Mouse (Mus musculus) hindbrain, embryonic 12.5 days (tissue): ENCODE results near the gene Cdk2ap1. TPM values are rescaled to one million over a fixed set of nuclear protein-coding genes. Genes with fewer than 3 reads are reported as not detected.
"Not testable (repeated sequence)": the region's sequence is repeated elsewhere in the genome, so short reads cannot be mapped to it uniquely, and the experiment has no call there.

Experiments used
- ATAC-seq: fragments of 200-750 bp; cut with Nextera tagmentation; 2 replicates; pipeline ENCODE4 v1.8.0; 2017; ENCODE audit warnings: moderate TSS enrichment; ENCODE audit not compliant: low FRiP score
- H3K27ac ChIP-seq: fragments of 300-500 bp; sonication (generic); 2 replicates; pipeline ENCODE4 v1.5.1; 2016; ENCODE audit warnings: mild to moderate bottlenecking
- H3K27me3 ChIP-seq: fragments of 300-500 bp; sonication (generic); 2 replicates; pipeline ENCODE4 v1.6.1; 2016; ENCODE audit warnings: mild to moderate bottlenecking
- H3K36me3 ChIP-seq: fragments of 300-500 bp; sonication (generic); 2 replicates; pipeline ENCODE4 v1.6.1; 2016; ENCODE audit warnings: mild to moderate bottlenecking
- H3K4me1 ChIP-seq: fragments of 300-500 bp; sonication (generic); 2 replicates; pipeline ENCODE4 v1.6.1; 2016
- H3K4me2 ChIP-seq: fragments of 300-500 bp; sonication (generic); replicated peaks from 2 replicates; pipeline ENCODE4 v1.6.1; 2016; ENCODE audit warnings: mild to moderate bottlenecking
- H3K4me3 ChIP-seq: fragments of 300-500 bp; sonication (generic); 2 replicates; pipeline ENCODE4 v1.5.1; 2016; ENCODE audit warnings: mild to moderate bottlenecking
- H3K9ac ChIP-seq: fragments of 300-500 bp; sonication (generic); 2 replicates; pipeline ENCODE4 v1.6.1; 2016; ENCODE audit warnings: mild to moderate bottlenecking, moderate library complexity
- H3K9me3 ChIP-seq: fragments of 300-500 bp; sonication (generic); replicated peaks from 2 replicates; pipeline ENCODE4 v1.6.1; 2016; ENCODE audit warnings: mild to moderate bottlenecking
- WGBS: fragments of 180-500 bp; shearing (Covaris S2); methylation state at CpG from one replicate; pipeline ENCODE4 v1.1.7; 2016; 5-methylcytosine and 5-hydroxymethylcytosine counted together
- polyA plus RNA-seq: library from polyadenylated mRNA; unstranded; fragments of >200 nt; fragmentation: Nextera tagmentation; extraction: Ambion mirVana; gene quantifications from 2 replicates; pipeline ENCODE4 v1.2.1, GENCODE M21; 2016

Cdk2ap1 gene
- polyA plus RNA-seq, result 142 and 163 TPM in 2 replicates

DNA sequence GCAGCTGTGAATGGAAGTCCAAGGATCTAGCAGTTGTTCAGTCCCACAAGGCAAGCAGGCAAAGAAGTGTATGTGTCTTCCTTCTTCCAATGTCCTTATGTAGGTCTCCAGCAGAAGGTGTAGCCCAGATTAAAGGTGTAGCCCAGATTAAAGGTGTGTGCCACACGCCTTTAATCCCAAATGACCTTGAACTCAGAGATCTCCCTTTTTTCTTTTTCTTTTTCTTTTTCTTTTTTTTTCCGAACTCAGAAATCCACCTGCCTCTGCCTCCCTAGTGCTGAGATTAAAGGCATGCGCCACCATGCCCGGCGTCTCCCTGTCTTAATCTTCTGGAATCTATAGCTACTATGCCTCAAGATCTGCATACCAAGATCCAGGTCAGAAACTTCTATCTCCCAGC, at the start of gene Cdk2ap1:
Cdk2ap1 (minus strand) TSS at position 101 of the 400 bp plus-strand sequence.
- not testable (repeated sequence) for H3K27ac ChIP-seq, ATAC-seq, H3K4me1 ChIP-seq, H3K4me2 ChIP-seq, H3K9me3 ChIP-seq, H3K4me3 ChIP-seq, H3K9ac ChIP-seq, H3K27me3 ChIP-seq, H3K36me3 ChIP-seq
- WGBS, result 96% methylated on average over 5 of the region's 5 CpGs

DNA sequence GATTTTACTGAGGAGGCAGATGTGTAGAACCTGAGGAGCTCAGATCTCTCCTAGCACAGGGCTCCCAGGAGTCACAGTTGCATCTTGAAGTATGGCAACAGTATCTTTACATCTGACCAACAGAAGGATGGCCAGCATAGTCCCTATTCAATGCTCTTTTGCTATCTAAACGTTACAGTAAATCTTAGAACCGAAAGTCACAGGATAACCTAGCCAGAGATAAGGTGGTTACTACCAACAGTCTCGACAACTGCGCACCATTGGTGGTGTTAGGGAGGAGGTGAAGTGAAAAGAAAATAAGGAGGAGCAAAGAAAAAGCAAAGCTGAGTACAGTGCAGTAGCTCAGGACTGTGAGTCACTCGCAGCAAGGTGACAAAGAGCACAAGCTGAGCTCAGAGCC, 49.3 kb upstream of the Cdk2ap1 start:
- no peak for ATAC-seq
- no peaks in the 10 kb centered on the region for H3K9me3 ChIP-seq
- 94% methylated on average over 5 of the region's 5 CpGs for WGBS
- no peak overlapping the region for H3K27ac ChIP-seq
- peaks cover 50% of the 10 kb centered on the region for H3K36me3 ChIP-seq
- H3K4me2 ChIP-seq, result no peak overlapping the region
- H3K4me1 ChIP-seq, result no peaks in the 10 kb centered on the region
- H3K4me3 ChIP-seq, result no peak overlapping the region
- H3K9ac ChIP-seq, result no peak overlapping the region
- no peaks in the 10 kb centered on the region for H3K27me3 ChIP-seq

DNA sequence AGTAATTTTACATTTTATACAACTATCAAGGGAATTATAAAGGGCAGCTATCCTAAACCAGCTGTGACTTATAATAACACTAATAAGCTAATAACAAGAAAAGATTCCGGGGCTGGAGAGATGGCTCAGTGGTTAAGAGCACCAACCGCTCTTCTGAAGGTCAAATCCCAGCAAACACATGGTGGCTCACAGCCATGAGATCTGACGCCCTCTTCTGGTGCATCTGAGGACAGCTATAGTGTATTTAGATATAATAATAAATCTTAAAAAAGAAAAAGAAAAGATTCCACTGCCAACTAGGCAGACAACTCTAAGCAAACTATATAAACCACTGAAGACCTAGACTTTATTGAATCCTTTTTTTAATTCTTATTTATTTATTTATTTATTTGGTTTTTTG, 47.9 kb upstream of the Cdk2ap1 start:
- Histone ChIP-seq H3K27me3 (no peaks in the 10 kb centered on the region), H3K4me1 (no peaks in the 10 kb centered on the region), H3K4me2 (no peak overlapping the region), H3K9me3 (no peaks in the 10 kb centered on the region), H3K36me3 (peaks cover 60% of the 10 kb centered on the region), H3K9ac (no peak overlapping the region), H3K27ac (no peak overlapping the region), H3K4me3 (no peak overlapping the region)
- no peak for ATAC-seq
- WGBS, result 87% methylated on average over 3 of the region's 3 CpGs

DNA sequence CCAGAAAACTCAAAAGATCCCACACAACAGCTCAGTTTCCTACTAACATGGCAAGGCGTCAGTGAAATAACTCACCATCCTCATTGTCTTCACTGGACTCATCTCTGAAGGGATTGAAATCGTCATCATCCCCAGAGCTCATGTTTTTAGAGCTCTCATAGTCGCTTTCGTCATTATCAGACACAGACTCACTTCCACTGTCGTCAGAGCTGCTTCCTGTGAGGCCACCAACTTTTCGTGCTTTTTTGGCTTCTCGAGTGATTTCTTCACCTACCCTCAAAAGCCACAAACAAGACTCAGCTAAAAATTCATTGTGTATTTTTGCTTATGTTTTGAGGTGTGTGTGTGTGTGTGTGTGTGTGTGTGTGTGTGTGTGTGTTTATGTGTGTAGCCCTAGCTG, 30.8 kb upstream of the Cdk2ap1 start:
- H3K36me3 ChIP-seq, result peaks cover 84% of the 10 kb centered on the region

DNA sequence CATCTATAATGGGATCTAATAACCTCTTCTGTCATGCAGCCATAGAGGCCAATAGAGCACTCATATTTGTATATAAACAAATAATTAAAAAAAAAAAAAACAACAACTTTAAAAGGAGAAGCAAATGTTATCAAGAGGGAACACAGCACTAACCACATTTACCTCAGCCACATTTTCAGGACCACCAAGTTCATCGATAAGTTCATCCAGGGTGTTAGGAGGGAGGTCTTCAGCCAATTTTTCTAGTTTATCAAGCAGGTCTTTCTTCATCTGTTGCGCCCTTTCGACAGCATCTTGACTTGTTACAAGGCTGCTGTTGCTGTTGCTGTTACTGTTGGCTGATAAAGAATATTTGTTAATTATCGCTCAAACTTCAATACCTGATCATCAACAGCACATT, 29.5 kb upstream of the Cdk2ap1 start:
- WGBS, result 100% methylated on average over 4 of the region's 4 CpGs
- no peak overlapping the region for H3K27ac ChIP-seq
- H3K4me2 ChIP-seq, result no peak overlapping the region
- peaks cover 85% of the 10 kb centered on the region for H3K36me3 ChIP-seq
- ATAC-seq, result no peak
- no peaks in the 10 kb centered on the region for H3K4me1 ChIP-seq
- no peak overlapping the region for H3K4me3 ChIP-seq
- no peaks in the 10 kb centered on the region for H3K27me3 ChIP-seq
- no peak overlapping the region for H3K9ac ChIP-seq
- no peaks in the 10 kb centered on the region for H3K9me3 ChIP-seq

More for the DNA sequence above, 30.8 kb upstream of the Cdk2ap1 start:
- WGBS, result 92% methylated on average over 7 of the region's 7 CpGs
- Histone ChIP-seq H3K4me3 (no peak overlapping the region), H3K9ac (no peak overlapping the region), H3K4me1 (no peaks in the 10 kb centered on the region), H3K27ac (no peak overlapping the region), H3K27me3 (no peaks in the 10 kb centered on the region), H3K4me2 (no peak overlapping the region), H3K9me3 (no peaks in the 10 kb centered on the region)
- ATAC-seq, result no peak

DNA sequence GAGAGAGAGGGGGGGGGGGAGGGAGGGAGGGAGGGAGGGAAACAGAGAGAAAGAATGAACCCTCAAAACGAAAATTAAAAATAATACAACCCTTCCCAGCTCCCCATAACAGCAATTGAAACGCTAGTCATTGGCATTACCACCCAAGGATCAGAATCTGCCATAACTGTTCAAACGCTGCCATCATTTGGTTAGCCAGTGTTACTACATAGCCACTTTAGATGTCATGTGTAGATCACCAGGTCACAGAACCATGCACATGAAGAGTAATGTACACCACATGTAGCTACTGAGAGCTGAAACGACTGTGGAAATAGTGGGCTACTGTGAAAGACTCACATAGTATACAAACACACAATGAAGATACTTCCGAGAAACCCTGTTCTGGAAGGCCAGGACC, 25.1 kb upstream of the Cdk2ap1 start:
- Histone ChIP-seq H3K4me1 (no peaks in the 10 kb centered on the region), H3K9me3 (no peaks in the 10 kb centered on the region), H3K4me3 (no peak overlapping the region), H3K27ac (no peak overlapping the region), H3K9ac (no peak overlapping the region), H3K36me3 (peaks cover 87% of the 10 kb centered on the region), H3K27me3 (no peaks in the 10 kb centered on the region), H3K4me2 (no peak overlapping the region)
- WGBS, result 80% methylated on average over 5 of the region's 5 CpGs
- ATAC-seq, result no peak

DNA sequence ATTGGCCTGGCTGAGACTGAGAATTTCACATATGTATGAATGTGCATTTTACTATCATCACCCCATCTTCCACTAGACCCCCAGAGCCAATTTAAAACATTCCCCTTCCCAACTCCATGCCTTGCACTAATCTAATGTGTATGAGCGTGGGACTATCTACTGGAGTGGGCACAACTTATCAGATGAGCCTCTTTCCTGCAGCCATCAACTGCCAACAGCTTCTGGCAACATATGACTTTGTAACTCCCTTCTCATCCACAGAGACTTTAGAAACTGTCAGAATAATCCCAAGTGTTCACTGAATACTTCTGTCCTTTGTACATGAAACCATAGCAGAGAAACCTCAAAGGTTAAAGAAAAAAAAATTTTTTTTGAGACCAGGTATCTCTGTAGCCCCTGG, 17.2 kb upstream of the Cdk2ap1 start:
- Histone ChIP-seq H3K4me1 (no peaks in the 10 kb centered on the region), H3K9me3 (no peaks in the 10 kb centered on the region), H3K4me2 (no peak overlapping the region), H3K27ac (no peak overlapping the region), H3K36me3 (peaks cover 90% of the 10 kb centered on the region), H3K27me3 (no peaks in the 10 kb centered on the region), H3K9ac (no peak overlapping the region), H3K4me3 (no peak overlapping the region)
- 93% methylated on average over 1 of the region's 1 CpGs for WGBS
- no peak for ATAC-seq

DNA sequence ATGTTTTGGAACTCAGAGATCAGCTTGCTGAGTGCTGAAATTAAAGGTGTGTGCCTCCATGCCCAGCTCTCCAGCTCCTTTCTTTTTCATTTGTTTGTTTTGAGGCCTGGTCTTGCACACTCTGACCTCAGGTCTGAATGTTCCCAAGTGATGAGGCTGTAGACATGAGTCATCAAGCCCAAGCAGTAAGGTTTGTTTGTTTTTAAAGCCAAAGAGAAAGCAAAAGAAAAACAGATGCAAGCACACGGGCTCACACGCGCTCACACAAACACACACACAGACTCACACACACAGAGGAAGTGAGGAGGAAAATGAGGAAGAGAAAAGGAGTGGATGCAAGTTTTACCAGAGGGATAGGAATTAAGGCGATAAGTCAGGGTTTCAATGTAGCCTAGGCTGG, 14.3 kb upstream of the Cdk2ap1 start:
- Histone ChIP-seq H3K9ac (no peak overlapping the region), H3K27ac (no peak overlapping the region), H3K36me3 (peaks cover 86% of the 10 kb centered on the region), H3K4me2 (no peak overlapping the region), H3K9me3 (no peaks in the 10 kb centered on the region), H3K4me3 (no peak overlapping the region), H3K4me1 (no peaks in the 10 kb centered on the region), H3K27me3 (no peaks in the 10 kb centered on the region)
- no peak for ATAC-seq
- WGBS, result 85% methylated on average over 4 of the region's 4 CpGs

DNA sequence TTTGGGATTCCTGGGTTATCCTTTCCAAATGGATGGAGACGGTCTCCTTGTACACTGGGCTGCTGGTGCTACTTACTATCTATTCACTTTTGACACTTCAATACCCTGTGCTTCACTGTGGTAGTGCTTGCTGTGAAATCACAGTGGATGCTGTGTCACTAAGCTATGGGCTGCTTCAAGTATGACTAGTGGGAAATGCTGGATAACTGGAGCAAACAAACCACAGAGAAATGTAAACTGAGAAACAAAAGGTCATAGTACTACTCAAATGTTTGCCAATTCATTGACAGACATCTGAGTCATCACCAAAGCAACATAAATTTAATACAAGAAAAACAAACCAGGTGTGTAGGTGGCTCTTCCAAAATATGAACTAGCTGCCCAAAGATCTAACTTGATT, 13.5 kb upstream of the Cdk2ap1 start:
- 97% methylated on average over 1 of the region's 1 CpGs for WGBS

DNA sequence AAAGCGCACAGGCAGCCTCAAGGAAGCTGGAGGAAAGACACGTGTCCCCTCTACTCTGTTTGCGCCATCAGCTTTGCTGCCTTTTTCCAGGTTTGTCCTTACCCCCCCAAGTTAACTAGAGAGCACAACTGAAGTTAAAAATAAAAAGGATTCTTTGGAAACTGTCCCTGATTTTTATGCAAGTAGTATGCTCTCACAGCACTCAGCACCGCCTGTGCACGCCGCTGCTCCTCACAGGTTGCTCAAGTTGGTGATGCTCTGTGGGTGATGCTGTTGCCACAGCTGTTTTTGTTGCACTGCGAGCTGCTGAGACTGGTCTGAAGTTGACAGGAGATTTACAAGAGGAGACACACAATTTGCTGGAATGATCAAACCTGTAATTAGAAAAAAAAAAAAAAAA, 11.4 kb upstream of the Cdk2ap1 start:
- Histone ChIP-seq H3K9ac (no peak overlapping the region), H3K4me1 (no peaks in the 10 kb centered on the region), H3K4me3 (no peak overlapping the region), H3K4me2 (no peak overlapping the region), H3K36me3 (peaks cover 83% of the 10 kb centered on the region), H3K27ac (no peak overlapping the region), H3K27me3 (no peaks in the 10 kb centered on the region), H3K9me3 (no peaks in the 10 kb centered on the region)
- WGBS, result 97% methylated on average over 7 of the region's 7 CpGs
- no peak for ATAC-seq

More for the DNA sequence above, 13.5 kb upstream of the Cdk2ap1 start:
- Histone ChIP-seq H3K4me1 (no peaks in the 10 kb centered on the region), H3K9ac (no peak overlapping the region), H3K27me3 (no peaks in the 10 kb centered on the region), H3K4me3 (no peak overlapping the region), H3K27ac (no peak overlapping the region), H3K36me3 (peaks cover 86% of the 10 kb centered on the region), H3K4me2 (no peak overlapping the region), H3K9me3 (no peaks in the 10 kb centered on the region)
- no peak for ATAC-seq

DNA sequence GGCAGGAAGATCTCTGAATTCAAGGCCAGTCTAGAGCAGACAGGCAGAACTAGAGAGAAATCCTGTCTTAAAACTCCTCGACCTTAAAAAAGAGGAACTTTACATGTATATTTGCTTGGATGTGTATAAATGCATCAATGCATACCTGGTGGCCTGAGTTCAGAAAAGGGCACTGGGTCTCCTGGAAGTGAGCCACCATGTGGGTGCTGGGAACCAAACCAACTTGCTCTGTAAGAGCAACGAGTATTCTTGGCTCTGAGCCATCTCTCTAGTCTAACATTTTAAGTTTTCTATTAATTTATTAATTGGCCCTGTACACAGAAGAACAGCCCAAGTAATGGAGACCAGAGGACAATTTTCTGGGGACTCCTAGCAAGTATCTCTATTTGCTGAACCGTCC, 3.8 kb upstream of the Cdk2ap1 start:
- Histone ChIP-seq H3K9ac (no peak overlapping the region), H3K27ac (no peak overlapping the region), H3K4me2 (no peak overlapping the region), H3K36me3 (peaks cover 28% of the 10 kb centered on the region), H3K9me3 (no peaks in the 10 kb centered on the region), H3K27me3 (no peaks in the 10 kb centered on the region), H3K4me1 (no peaks in the 10 kb centered on the region), H3K4me3 (no peak overlapping the region)
- 87% methylated on average over 3 of the region's 3 CpGs for WGBS
- no peak for ATAC-seq

DNA sequence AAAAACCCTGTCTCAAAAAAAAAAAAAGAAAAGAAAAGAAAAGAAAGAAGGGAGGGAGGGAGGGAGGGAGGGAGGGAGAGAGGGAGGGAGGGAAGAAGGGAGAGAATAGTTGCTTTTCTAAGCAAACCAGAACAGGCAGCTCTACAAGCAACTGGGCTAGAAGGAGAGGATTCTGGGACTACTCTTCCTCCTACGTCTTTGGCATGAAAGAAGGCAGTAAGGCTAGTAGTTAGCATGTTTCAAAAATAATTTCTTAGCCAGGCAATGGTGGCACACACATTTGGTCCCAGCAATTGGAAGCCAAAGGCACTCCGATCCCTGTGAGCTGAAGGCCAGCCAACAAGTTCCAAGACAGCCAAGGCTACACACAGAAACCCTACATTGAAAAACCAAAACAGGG, 2.9 kb upstream of the Cdk2ap1 start:
- H3K9ac ChIP-seq, result no peak overlapping the region
- H3K4me3 ChIP-seq, result no peak overlapping the region
- H3K36me3 ChIP-seq, result peaks cover 19% of the 10 kb centered on the region
- WGBS, result 82% methylated on average over 2 of the region's 2 CpGs
- no peaks in the 10 kb centered on the region for H3K4me1 ChIP-seq
- no peak for ATAC-seq
- no peak overlapping the region for H3K4me2 ChIP-seq
- H3K9me3 ChIP-seq, result no peaks in the 10 kb centered on the region
- H3K27ac ChIP-seq, result no peak overlapping the region
- H3K27me3 ChIP-seq, result no peaks in the 10 kb centered on the region

DNA sequence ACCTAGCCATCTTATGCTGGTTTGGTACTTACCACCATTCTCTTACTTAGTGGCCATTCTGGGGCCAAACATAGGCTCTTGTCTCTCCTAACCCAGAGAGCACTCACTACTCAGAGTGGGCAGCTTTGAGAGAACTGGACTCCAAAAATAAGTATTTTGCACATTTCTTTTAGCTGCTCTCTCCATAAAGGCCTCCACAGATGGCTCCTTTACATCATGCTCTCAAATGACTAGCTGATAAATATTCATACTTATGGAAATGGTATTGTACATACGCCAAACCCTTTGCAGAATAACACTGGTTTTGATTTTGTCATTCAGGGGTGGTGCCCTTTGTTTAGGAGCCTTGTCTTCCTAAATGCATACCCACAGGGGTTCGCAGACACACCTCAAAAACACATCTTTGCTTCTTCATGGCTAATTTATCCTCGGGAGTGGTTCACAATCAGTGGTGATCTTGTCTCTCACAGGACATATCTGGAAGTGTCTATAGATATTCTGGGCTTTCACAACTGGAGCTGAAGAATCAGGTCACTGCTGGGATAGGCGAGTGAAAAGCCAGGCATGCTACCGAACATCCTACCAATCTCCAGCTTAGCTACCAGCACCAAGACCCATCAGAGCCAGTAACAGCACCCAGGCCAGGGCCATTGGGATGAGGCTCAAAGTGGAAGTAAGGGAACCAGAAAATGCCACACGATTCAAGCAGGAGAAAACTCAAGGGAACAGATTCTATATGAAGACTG, 1.5 kb upstream of the Cdk2ap1 start:
- no peaks in the 10 kb centered on the region for H3K27me3 ChIP-seq
- H3K36me3 ChIP-seq, result peaks cover 8% of the 10 kb centered on the region
- H3K9me3 ChIP-seq, result no peaks in the 10 kb centered on the region
- H3K4me2 ChIP-seq, result no peak overlapping the region
- H3K27ac ChIP-seq, result no peak overlapping the region
- no peak for ATAC-seq
- 85% methylated on average over 6 of the region's 6 CpGs for WGBS
- no peaks in the 10 kb centered on the region for H3K4me1 ChIP-seq
- H3K9ac ChIP-seq, result no peak overlapping the region
- H3K4me3 ChIP-seq, result no peak overlapping the region
